Mouse (Mus musculus) T-cell, adult 2 months (primary cell): ENCODE measurements around the gene Akr1d1.

Experiments
- DNase-seq: peaks from one replicate; pipeline ENCODE4 v3.0.0; 2022; ENCODE audit warnings: low spot score

Akr1d1 gene

DNA sequence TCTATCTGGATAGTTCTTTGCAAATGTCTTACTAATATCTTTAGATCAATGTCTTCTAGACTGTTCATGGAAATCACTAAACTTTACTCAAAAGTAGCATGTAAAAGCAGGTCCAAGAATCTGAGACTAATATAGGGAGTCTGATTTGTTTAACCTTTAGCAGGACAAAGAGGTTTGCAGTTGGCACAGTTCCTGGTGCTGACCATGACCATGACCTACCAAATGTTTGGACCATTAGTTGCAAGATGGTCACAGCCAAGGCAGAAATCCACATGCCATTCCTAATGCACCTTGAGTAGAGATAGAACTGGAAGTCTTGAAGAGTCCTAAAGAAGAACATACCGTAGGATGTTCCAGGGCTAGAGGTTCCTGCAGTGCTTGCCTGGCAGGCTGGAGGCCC is 37.4 kb downstream of the Akr1d1 start:
- no peak for DNase-seq

DNA sequence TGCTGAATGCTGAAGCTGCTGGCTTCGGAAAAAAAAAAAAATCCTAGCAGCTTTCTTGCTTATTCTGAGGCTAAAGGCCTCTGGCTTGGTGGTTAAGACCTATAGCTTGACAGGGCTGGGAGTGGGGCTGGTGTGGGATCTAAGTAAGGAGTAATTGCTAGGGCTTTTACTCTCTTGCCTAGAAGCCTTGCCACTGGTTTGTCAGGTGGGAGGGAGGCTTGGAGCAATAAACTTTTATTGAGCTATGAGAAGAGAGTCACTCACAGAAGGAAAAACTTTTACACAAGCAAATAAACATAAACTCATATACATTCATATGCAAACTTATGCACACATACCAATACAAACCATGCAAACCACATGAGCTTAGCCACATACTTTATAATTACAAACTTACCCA is 42.0 kb downstream of the Akr1d1 start:
- DNase-seq, result no peak

DNA sequence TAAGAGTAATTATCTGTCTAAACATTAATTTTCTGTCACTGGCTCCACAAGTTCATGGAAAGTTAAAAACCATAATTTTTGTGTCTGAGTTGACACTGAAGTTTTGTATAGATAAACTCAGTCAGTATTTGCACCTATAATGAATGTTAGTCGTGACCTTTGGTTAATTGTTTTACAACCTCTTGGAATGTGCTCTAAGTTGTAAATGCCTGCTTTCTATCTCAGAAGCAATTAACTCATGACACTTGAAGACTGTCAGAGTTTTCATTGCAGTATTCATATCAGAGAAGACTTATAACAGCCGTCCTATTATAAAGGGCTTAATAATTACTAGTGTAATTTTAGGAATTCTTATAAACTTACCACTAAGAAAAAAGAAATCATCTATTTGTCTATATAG is 43.0 kb downstream of the Akr1d1 start:
- no peak for DNase-seq

DNA sequence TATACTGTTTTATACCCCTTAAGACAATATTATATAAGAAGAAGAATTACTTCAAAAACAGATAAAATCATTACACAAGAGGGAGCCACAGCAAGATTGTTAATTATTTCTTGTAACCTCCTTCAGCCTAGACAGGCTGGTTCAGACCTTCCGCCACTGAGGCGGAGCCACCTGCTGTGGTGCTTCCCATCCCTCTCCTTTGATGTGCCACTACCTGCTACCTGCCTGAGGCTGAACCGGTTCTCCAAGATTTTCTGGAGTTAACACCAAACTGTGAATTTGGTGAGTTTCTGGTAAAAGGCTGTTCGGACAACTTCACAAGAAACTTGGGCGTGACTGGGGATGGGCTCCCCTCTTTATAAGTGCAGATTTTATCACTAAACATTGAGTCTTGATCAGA is 50.5 kb downstream of the Akr1d1 start:
- DNase-seq, result no peak

DNA sequence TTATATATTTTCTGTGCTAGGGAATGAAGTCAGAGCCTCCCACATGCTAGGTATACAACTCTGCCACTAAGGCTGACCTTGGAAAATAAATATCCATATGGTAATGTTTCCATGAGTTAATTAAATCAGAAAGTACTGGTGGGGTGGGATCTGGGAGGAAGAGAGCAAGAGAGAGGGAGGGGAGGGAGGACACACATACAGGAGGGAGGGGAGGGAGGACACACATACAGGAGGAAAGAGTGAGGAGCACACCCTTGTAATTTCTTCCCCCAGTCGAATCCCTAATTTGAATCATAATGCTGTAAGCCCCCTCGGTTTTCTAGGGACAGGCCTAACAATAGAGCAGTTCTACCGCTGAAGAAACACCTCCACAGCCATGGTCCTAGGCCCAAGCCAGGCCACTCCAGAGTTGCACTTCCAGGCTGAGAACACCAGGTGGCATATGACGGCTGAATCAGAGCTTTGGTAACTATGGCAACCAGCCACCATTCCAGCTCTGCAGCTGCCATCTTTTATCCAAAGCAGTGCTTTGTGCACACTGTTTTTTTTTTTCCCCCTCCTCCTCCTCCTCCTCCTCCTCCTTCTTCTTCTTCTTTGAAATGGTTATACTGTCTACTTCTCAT is 59.5 kb downstream of the Akr1d1 start:
- peak; percentile 73 for DNase-seq

DNA sequence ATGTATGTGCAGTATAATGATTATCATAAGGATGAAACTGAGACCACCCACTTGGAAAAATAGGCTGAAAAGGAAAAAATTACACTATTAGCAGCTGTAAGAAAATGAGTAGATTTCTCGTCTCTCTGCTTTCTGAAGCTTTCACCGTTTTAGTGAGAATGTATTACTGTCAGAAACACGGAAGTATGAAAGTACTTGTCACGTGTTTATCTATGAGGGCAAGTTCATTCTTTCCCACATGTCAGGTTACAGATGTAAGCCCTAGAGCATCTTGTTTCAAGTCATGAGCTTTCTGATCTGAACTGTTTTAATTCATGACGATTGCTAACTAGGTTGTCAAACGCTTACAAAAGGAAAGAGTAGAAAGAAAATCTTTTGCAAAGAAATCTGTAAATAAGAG is 60.8 kb downstream of the Akr1d1 start:
- DNase-seq, result no peak

DNA sequence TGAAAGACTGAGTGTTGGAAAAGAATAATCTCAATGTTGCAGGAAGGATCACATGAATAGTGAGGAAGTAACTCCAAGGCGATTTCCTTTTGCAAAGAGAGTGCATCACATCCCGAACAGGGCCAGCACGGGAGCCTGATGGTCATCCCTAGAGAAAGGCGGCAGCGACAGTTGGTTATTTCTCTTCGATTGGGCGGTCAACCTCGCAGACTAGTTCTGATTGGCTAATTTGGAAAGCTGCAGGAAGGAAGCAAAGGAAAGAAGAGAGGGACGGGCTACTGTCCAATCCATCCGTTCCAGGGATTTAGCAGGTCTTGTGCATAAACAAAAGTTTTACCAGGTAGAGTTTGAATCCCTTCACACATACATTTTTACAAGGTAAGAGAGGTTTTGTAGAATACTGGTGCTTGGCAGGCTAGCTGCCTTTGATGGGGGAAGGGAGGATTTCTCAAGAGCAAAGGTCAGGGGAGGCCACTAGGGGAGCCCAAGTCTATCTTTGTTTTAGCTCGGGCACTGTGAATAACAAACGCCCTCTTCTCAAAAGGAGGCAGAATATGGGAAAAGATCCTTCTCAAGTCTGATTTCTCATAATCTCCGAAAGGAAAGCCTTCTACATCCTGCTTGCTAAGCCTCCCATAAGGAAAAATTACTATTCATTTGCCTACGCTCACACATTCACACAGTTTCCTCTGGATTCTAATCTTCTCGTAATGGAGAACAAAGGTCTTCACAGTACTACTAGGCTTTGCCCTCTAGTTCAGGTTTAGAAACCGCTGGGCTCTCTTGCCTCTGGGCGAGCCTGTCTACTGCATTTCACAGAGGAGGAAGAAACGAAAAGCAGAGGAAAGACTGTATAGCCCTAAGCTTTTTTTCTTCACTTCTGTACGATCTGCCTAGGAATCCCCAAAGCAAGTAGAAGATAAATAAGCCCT is 62.4 kb downstream of the Akr1d1 start:
- peak; percentile 78 for DNase-seq

DNA sequence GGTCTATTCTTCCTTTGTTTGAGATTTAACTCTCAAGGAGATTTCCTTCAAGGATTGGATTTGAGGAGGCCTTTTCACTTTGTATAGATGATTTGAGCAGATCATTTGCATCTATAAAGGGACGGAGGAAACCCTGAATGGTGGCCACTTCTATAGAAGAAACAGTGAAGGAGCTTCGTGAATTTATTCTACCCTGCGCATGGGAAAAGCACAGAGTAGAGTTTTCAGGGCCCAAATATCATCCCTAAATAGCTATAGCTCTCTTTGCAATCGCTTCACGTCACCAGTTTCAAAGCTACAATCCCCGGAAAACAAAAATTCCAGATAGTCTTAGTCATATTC is 63.0 kb downstream of the Akr1d1 start:
- no peak for DNase-seq

DNA sequence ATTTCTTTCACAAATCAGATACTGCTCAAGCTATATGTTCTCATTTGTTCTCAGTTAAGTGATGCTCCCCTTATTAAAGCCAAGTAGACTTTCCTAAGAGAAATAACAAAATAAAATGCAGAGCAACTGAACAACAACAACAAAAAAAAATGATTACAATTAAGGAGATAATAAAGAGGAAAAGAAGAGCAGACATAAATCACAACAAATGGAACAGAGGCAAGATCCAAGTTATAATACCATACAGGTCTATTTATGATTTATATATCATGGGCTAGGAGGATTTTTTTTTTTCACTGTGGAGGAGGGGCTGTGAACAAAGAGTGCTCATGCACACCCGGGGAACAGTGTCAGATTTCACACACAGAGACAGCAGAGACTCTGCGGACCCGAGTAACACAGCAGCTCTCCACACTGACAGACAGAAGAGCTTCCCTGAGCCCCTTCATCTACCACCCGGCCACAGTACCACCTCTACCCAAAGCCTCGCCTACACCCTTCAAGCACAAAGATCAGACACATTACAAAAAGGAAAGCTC is 63.6 kb downstream of the Akr1d1 start:
- DNase-seq, result no peak

DNA sequence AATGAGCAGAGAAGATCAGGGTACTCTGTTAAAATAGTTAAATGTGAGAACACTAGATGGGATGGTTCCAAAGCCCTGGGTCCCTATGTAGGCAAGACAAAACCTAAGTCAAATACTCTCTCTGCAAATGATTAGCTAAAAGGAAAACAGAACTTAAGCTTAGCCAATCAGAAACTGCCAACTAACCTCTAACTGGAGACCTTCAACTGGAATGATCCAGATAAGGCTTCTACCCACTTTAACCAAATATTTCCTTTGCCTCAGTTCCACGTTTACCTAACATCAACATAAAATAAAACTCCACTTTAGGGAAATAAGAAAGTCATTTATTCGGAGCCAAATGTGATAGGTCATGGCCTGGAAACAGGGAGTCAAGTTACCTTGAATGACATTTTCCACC is 67.1 kb downstream of the Akr1d1 start:
- DNase-seq, result no peak

DNA sequence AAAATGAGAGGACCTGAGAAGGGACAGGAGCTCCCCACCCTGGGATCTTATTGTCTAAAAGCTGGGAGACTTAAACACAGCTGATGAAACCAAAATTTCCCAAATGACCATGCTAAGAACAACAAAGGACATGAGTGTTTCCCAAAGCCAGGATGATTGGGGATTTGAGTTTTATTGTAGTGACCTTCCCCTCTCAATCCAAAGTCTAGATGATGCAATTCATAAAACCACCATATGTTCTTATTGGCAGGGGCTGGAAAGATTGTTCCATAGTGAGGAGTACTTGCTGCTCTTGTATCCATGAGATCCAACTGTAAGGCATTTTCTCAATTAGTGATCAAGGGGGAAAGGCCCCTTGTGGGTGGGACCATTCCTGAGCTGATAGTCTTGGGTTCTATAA is 68.1 kb downstream of the Akr1d1 start:
- no peak for DNase-seq

DNA sequence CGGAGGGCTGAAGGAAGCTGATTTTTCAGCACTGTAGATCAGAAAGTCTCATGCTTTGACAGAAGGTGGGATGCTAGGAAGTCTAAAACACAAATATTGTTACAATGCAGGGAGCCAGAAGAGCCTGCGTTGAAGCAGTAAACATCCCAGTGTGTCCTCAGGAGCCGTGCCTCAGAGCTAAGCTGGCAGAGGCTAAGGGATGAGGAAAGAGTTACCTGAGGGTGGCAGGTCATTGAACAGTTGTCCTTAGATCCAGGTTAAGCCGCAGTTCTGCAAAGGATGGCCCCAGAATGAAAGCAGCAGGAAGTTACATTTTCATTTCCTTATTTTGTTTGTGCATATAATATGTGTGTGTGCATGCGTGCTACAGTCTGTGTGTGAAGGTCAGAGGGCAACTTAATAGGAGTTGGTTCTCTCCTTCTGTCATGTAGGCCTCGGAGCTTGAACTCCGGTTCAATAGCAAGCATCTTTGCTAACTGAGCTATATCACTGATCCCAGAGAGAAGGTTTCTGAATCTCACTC is 71.1 kb downstream of the Akr1d1 start:
- no peak for DNase-seq

DNA sequence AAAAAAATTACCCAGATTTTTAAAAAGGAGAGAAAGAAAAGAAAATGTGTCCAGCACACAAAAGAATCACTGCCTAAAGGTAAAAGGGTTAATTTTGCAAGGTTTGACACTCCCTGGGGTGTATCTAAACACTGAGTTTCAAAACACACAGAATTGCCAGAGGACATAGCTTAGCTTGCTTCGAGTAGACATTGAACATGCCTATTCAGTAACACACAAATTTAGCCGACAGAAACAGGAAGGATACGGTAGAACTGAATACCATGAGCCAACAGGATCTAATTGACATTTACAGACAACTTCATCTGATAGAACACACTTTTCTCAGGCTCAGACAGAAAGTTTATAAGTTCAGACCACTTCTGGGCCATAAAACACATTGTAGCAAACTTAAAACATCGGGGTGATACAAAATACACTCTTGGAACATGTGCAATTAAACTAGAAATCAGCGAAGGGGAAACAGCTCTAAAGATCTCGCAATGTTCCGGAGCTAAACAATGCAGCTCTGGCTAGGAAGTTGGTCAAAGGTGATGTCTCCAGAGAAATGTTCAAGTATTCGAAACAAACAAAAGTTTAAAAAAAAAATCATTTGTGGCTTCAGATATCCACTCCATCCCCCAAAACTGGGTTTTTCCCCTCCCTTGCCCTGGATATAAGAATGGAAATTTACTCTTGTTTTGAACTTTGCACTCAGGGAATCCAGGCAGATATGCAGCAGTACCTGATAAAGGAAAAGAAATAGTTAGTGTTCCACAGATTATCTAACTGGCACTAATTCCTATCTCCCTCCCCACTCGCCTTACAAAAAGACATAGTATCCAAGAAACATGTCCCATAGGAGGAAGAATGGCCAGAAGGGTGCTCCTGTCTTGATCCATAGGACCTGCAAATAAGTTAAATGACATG is 73.1 kb downstream of the Akr1d1 start:
- no peak for DNase-seq

DNA sequence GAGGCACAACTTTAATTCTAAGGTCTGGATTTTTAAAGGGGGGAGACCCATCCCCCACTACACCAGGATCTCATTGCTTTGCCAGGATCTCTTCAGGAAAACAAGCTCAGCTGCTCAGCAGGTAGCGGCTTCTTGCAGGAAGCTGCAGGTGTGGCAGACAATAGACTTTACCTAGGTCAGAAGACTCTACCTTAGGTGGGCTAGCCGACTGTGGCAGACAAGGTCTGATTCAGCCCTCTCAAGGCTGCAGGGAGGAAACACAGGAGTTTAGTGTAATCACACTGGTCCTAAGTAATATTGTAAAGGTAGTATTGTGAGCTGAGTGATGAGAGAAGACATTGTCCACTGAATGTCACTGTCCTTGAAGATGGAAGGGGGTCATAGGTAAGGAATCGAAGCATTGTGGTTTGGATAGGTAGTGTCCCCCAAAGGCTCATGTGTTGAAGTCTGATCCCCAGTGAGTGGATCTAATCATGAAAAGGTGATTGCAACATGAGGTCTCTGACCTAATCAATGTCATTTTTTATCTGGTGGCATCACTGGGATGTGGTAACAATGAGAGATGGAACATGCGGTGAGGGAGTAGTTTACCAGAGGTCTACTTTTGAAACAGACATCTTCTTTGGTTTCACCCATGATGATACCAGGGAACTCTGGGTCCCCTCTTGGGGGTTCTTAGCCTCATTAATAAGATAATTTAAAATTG is 74.4 kb downstream of the Akr1d1 start:
- no peak for DNase-seq

DNA sequence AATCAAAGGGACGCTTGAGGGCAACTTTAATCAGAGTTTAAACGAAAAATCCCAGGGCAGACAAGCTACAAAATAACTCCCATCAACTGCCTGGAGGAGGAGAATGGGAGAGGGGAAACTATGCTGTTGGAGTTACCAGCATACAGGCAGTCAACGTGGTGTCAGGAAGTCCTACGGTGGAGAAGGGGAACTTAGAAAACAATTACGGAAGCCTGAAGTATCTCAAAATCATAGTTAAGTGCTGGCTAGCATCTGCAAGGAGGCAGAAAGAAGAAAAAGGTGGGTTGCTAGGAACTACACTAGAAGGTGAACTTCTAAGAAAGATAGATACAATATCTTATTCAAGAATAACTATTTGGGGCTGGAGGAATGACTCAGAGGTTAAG is 74.9 kb downstream of the Akr1d1 start:
- no peak for DNase-seq

DNA sequence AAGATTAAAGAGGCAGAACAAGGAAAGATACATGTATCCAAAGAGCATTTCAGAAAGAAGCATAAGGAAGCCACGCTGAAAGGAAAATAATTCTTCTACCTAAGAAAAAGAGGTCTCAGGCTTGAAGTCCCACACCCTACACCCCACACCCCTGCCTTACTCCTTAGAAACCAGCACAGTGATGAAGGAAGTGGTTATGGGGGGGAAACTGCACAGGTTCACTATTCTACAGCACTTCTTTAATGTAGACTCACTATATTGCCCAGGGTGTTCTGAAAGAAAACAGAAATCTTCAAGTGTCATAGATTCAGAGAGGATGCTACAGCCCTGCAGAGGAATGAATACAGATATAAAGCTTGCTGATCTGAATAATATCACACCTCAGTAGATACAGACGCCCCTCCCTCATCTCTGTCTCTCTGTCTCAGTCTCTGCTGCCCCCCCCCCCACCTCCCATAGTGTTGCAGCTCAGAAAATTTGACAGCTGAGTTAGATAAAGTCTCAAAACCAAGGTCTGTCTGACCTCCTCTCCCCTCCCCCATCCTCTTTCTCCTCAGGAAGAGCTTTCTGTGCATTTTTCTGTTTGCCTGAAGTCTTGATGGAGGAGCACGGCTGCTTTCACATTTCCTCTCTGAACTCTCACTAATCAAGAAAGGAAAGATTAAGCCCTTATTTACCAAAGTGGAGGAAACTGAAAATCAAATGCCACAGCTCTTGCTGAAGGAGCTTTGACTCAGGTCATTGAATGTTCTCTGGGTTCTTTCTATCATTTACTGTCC is 77.7 kb downstream of the Akr1d1 start:
- DNase-seq, result peak; percentile 80

DNA sequence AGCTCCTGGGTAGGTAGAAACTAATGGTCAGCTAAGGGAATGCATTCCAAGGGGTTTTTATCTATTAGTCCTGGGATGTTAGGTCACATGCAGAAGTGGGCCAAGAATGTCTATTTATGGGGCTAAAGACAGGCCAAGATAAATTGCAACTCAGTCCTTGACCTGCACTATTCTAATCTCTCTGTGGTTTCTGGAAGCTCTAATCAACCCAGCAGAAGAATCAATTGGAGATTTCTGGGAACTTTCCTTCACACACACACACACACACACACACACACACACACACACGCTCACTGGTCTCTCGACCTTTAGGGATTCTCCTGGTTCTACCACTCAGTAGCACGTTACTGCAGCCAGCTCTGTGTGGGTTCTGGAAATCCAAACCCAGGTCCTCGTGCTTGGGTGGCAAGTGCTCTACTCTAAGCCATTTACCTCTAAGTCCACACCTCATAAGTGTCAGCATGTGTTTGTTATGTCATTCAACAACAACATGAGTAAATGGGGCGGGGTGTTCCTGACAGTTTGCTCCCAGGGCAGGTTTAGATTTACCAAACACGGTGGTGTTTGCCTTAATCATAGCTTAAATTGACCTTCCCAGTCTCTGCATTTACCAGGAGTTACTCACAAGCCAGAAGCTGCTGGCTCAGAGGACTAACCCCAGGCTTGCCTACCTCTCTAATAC is 82.8 kb downstream of the Akr1d1 start:
- DNase-seq, result no peak

DNA sequence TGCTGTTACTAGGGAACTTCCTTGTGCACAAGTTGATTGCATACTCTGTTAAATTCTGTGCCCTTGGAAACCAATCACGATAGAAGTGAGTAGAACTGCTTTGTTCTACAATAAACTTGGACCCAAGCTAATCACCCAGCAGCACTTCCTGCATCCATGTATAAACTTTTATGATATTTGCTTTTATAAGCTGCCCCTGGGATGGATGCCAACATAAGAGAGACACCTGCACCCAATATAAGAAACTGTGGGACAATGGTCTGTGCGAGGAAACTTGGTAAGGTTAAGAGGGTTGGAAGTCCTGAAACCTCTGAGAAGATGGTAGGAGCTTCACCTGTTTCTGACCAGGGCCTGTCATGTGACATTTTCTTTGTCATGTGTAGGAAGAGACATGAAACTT is 85.5 kb downstream of the Akr1d1 start:
- DNase-seq, result no peak

DNA sequence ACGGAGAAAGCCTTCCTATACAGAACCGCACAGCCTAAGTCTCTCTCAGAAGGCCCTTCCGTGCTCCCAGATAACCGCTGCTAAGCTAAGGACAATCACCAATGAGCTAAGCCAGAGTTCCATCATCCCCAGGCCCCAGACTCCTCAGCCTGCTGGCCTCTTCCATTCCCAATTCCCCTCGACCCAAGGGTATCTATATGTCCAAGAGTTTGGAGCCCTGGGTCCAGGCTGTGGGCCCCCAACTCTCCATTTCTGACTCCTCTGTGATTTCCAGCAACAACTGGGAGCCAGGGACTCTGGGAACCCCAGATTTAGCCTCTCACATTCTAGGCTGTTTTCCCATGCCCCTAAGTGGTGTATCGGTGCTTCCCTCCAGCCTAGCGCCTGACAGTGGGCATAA is 86.2 kb downstream of the Akr1d1 start:
- DNase-seq, result no peak

DNA sequence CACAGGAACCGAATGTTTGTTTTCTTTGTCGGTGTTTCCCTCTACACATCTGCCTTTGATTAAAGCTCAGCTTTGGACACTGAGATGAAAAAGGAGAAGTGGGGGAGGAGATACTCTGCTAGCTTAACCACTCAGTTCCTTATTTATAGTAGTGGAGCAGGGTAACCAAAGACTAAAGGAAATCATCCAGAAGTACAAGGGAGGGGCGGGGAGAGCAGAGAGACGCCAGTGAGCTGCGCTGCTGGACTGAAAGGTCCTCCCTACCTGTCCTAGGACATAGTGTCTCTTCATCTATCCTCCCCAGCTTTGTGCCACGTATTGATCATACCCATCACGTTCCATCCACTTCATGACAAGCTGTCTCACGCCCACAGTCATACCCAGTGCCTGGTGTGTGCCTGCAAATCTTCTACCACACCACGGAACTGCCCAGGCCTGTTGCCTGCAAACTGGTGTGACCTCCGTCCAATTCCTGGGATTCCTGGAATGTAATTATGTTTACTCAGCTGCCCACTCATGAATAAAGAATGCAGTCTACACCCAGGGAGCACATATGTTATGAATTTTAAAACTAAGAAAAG is 87.5 kb downstream of the Akr1d1 start:
- peak; percentile 42 for DNase-seq
